Mouse (Mus musculus) forebrain, embryonic 16.5 days (tissue): ENCODE measurements around the gene Dzip3. TPM values are rescaled to one million over a fixed set of nuclear protein-coding genes. Genes with fewer than 3 reads are reported as not detected.
A peak's percentile ranks its signal among the peaks of the same experiment; 100 is the strongest.

Source experiments
- ATAC-seq: fragments of 200-750 bp; cut with Nextera tagmentation; 2 replicates; pipeline ENCODE4 v1.8.0; 2017; ENCODE audit warnings: mild to moderate bottlenecking, moderate library complexity
- H3K27ac ChIP-seq: fragments of 300-500 bp; sonication (generic); 2 replicates; pipeline ENCODE4 v1.5.1; 2014; ENCODE audit warnings: low read length, control low read depth
- H3K27me3 ChIP-seq: fragments of 300-500 bp; sonication (generic); replicated peaks from 2 replicates; pipeline ENCODE4 v1.6.1; 2014; ENCODE audit warnings: low read length; ENCODE audit not compliant: control insufficient read depth, insufficient read depth
- H3K36me3 ChIP-seq: fragments of 300-500 bp; sonication (generic); 2 replicates; pipeline ENCODE4 v1.6.1; 2014; ENCODE audit not compliant: control insufficient read depth, insufficient read depth
- H3K4me1 ChIP-seq: fragments of 300-500 bp; sonication (generic); replicated peaks from 2 replicates; pipeline ENCODE4 v1.6.1; 2014; ENCODE audit warnings: low read length; ENCODE audit not compliant: control insufficient read depth, insufficient read depth
- H3K4me2 ChIP-seq: fragments of 300-500 bp; sonication (generic); 2 replicates; pipeline ENCODE4 v1.6.1; 2014; ENCODE audit warnings: mild to moderate bottlenecking, low read length, control low read depth
- H3K4me3 ChIP-seq: fragments of 300-500 bp; sonication (generic); replicated peaks from 2 replicates; pipeline ENCODE4 v1.5.1; 2014; ENCODE audit warnings: mild to moderate bottlenecking, low read length, control low read depth
- H3K9ac ChIP-seq: fragments of 300-500 bp; sonication (generic); replicated peaks from 2 replicates; pipeline ENCODE4 v1.6.1; 2014; ENCODE audit warnings: low read depth, low read length, control low read depth
- H3K9me3 ChIP-seq: fragments of 300-500 bp; sonication (generic); 2 replicates; pipeline ENCODE4 v1.6.1; 2016; ENCODE audit warnings: low read length; ENCODE audit not compliant: control insufficient read depth
- WGBS: fragments of 180-500 bp; shearing (Covaris S2); extraction: QIAGEN DNeasy Blood & Tissue Kit; methylation state at CpG from one replicate; pipeline ENCODE4 v1.1.7; 2014; 5-methylcytosine and 5-hydroxymethylcytosine counted together
- polyA plus RNA-seq: library from polyadenylated mRNA; unstranded; fragments of >200 nt; fragmentation: Nextera tagmentation; extraction: Ambion mirVana; gene quantifications from 2 replicates; pipeline ENCODE4 v1.2.1, GENCODE M21; 2015

Gene Dzip3
- polyA plus RNA-seq, 1 experiment from 2014 or later, result 58.0 TPM

DNA sequence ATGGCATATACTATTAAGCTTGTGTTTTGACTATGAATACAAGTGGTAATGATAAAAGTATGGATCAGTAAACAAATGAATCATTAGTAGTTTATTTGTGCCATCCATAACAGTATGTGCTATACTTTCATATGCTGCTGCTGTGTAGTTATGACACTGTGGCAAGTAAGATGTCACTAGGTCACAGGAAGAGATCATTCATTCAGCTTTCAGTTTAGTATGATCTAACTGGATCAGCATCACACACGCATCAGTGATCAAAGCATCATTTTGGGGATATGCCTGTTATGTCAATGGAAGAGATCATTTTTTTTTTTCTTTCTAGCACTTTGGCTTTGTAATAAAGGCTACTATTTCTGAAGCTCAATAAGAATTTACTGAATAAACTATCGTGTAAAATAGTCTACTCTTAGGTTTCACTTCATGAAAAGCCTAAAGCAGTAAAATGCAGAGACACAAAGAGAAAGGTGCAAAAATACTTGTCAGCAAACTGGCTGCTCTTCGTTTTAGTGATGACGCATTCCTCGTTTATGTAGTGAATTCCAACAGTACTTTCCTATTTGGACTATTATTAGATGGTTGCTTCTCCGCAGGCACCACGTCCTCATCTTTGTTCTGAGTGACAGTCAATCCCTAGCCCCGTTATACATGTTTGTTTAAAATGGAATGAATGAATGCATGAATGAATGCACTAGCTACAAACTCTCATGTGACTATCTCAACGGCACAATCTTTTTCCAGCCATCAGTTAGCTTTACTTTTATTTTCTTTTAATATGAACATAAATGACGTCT lies 1.3 kb downstream of the Dzip3 start:
- Histone ChIP-seq H3K4me1 (peaks cover 14% of the 10 kb centered on the region), H3K36me3 (no peaks in the 10 kb centered on the region), H3K9me3 (no peaks in the 10 kb centered on the region), H3K9ac (peak overlapping the region; percentile 99), H3K27ac (no peak overlapping the region), H3K4me3 (peak overlapping the region; percentile 96), H3K27me3 (no peaks in the 10 kb centered on the region), H3K4me2 (peak overlapping the region; percentile 86)
- no peak for ATAC-seq
- 19% methylated on average over 10 of the region's 10 CpGs for WGBS

GRCm38 (mm10) chr16:48989700-48990099 lies 4.3 kb downstream of the Dzip3 start:
- H3K36me3 ChIP-seq, result no peaks in the 10 kb centered on the region
- H3K9me3 ChIP-seq, result no peaks in the 10 kb centered on the region
- H3K27me3 ChIP-seq, result no peaks in the 10 kb centered on the region
- no peak overlapping the region for H3K9ac ChIP-seq
- H3K4me2 ChIP-seq, result no peak overlapping the region
- ATAC-seq, result no peak
- H3K4me1 ChIP-seq, result peaks cover 6% of the 10 kb centered on the region
- H3K27ac ChIP-seq, result no peak overlapping the region
- no peak overlapping the region for H3K4me3 ChIP-seq

DNA sequence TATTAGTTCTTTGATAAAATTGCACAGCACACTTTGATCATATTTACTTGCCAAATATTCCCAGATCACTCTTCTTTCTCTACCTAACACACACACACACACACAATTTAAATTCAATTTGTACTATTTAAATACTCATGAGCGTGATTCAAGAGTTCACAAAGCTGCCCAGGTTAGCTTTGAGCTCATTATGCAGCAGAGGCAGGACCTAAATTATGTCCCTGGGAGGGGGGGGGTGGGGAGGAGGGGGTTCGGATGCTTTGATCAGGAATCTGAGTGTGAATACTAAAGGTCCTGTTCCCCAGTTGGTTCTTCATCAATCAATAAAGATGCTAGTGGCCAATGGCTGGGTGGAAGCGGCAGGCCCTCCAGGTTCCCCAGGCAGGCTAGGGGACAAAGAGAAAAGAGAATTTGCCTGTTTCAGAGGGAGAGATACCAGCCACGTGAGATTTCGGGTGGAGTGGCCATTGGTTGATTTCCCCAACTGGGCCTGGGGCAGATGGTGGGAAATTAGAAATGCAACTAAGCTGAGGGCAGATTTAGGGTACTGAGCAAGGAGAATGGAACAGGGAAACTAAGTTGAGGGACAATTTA lies 8.8 kb downstream of the Dzip3 start:
- ATAC-seq, result no peak
- Histone ChIP-seq H3K4me3 (no peak overlapping the region), H3K27ac (no peak overlapping the region), H3K4me2 (no peak overlapping the region), H3K4me1 (no peaks in the 10 kb centered on the region), H3K9ac (no peak overlapping the region), H3K27me3 (no peaks in the 10 kb centered on the region), H3K9me3 (no peaks in the 10 kb centered on the region), H3K36me3 (no peaks in the 10 kb centered on the region; the same call in 1 of the 2 replicates)
- WGBS, result 47% methylated on average over 5 of the region's 5 CpGs

GRCm38 (mm10) chr16:48979965-48980364 lies 14.0 kb downstream of the Dzip3 start:
- H3K4me1 ChIP-seq, result no peaks in the 10 kb centered on the region
- H3K4me2 ChIP-seq, result no peak overlapping the region
- no peak for ATAC-seq
- no peak overlapping the region for H3K9ac ChIP-seq
- H3K27me3 ChIP-seq, result no peaks in the 10 kb centered on the region
- H3K9me3 ChIP-seq, result no peaks in the 10 kb centered on the region
- no peak overlapping the region for H3K27ac ChIP-seq
- H3K36me3 ChIP-seq, result peaks cover 10% of the 10 kb centered on the region
- H3K4me3 ChIP-seq, result no peak overlapping the region

DNA sequence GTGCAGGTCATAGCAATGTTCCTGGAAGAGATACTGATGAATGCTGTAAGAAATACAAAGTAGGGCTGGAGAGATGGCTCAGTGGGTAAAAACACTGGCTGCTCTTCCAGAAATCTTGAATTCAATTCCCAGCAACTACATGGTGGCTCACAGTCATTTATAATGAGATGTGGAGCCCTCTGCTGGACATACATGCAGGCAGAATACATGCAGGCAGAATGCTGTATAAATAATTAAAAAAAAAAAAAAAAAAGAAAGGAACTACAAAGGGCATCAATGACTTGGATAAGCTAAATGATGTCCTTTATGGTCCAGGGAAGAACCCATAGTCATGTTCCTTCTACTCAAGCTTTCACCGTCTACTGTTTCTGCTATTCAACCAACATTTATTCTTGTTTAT lies 20.4 kb downstream of the Dzip3 start:
- Histone ChIP-seq H3K27ac (no peak overlapping the region), H3K9me3 (no peaks in the 10 kb centered on the region), H3K4me3 (no peak overlapping the region), H3K9ac (no peak overlapping the region), H3K36me3 (peaks cover 14% of the 10 kb centered on the region), H3K4me1 (no peaks in the 10 kb centered on the region), H3K4me2 (no peak overlapping the region), H3K27me3 (no peaks in the 10 kb centered on the region)
- no peak for ATAC-seq
- 98% methylated on average over 1 of the region's 1 CpGs for WGBS

- no peak for ATAC-seq
- WGBS, result 93% methylated on average over 2 of the region's 2 CpGs
- H3K36me3 ChIP-seq, result peaks cover 12% of the 10 kb centered on the region
Measured at GRCm38 (mm10) chr16:48972996-48973395, 21.0 kb downstream of the Dzip3 start.

GRCm38 (mm10) chr16:48941805-48942204 lies 52.2 kb downstream of the Dzip3 start:
- Histone ChIP-seq H3K4me1 (no peaks in the 10 kb centered on the region), H3K27me3 (no peaks in the 10 kb centered on the region), H3K36me3 (peaks cover 10% of the 10 kb centered on the region), H3K27ac (no peak overlapping the region), H3K4me3 (no peak overlapping the region), H3K9ac (no peak overlapping the region), H3K9me3 (no peaks in the 10 kb centered on the region), H3K4me2 (no peak overlapping the region)
- ATAC-seq, result no peak
- WGBS, result 81% methylated on average over 1 of the region's 1 CpGs

More at GRCm38 (mm10) chr16:48972996-48973395, 21.0 kb downstream of the Dzip3 start:
- Histone ChIP-seq H3K4me1 (no peaks in the 10 kb centered on the region), H3K27me3 (no peaks in the 10 kb centered on the region), H3K27ac (no peak overlapping the region), H3K9me3 (no peaks in the 10 kb centered on the region), H3K4me2 (no peak overlapping the region), H3K9ac (no peak overlapping the region), H3K4me3 (no peak overlapping the region)

DNA sequence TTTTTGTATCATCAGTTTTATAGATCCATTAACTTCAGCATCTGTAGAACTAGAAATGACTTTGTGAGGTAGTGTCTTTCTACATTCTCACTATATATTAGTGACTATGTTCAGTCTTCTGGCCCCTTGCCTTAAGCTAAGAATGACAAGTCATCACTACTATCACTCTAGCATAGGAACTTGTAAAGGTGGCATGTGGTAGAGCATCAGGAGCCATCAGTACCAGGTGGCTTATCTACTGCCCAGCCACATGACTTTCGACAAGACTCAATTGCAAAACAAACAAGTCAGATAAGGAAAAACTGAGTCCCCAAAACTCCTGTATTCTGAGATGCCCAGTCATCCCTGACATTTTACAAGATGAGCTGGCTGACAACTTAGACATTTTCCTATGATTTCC lies 70.2 kb downstream of the Dzip3 start:
- Histone ChIP-seq H3K4me2 (no peak overlapping the region), H3K36me3 (peaks cover 21% of the 10 kb centered on the region), H3K4me1 (no peaks in the 10 kb centered on the region), H3K9me3 (no peaks in the 10 kb centered on the region), H3K9ac (no peak overlapping the region), H3K4me3 (no peak overlapping the region), H3K27me3 (no peaks in the 10 kb centered on the region), H3K27ac (no peak overlapping the region)
- no peak for ATAC-seq
- WGBS, result 89% methylated on average over 1 of the region's 1 CpGs

DNA sequence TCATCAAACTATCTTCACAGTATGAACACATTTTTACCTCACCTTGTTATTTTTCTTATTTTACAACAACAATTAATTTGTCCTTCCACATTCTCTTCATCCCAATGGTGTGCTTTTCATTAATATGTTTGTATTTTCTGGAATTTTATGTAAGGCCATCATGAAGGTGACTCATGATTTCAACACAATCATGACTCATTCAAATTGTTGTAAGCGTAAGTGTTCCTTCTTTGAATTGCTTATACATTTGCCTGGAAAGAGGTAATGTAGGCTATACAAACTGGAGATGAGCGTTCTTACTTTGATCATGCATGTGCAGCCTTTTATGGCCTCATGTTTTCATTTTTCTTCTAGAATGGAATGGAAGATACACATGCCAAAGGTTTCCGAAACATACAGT lies 80.8 kb downstream of the Dzip3 start:
- H3K4me1 ChIP-seq, result no peaks in the 10 kb centered on the region
- H3K4me2 ChIP-seq, result no peak overlapping the region
- no peak overlapping the region for H3K27ac ChIP-seq
- no peak overlapping the region for H3K4me3 ChIP-seq
- no peaks in the 10 kb centered on the region for H3K27me3 ChIP-seq
- ATAC-seq, result no peak
- H3K36me3 ChIP-seq, result no peaks in the 10 kb centered on the region
- H3K9me3 ChIP-seq, result no peaks in the 10 kb centered on the region
- WGBS, result 96% methylated on average over 3 of the region's 3 CpGs
- no peak overlapping the region for H3K9ac ChIP-seq
